Mouse (Mus musculus) kidney, adult 2 months (tissue): Measurements from ENCODE around the gene Dcdc2a.

Experiments
- CTCF ChIP-seq: fragments of 200-500 bp; conservative IDR thresholded peaks from 2 replicates; pipeline ENCODE4 v1.5.1; 2011; ENCODE audit warnings: low read depth, mild to moderate bottlenecking, control low read depth, low read length, moderate library complexity, mixed read lengths; ENCODE audit not compliant: insufficient read depth, insufficient read length
- POLR2A ChIP-seq: fragments of 200-500 bp; IDR thresholded peaks from one replicate; pipeline ENCODE4 v1.6.1; 2011; ENCODE audit warnings: low read depth, low read length, control low read depth

DNA sequence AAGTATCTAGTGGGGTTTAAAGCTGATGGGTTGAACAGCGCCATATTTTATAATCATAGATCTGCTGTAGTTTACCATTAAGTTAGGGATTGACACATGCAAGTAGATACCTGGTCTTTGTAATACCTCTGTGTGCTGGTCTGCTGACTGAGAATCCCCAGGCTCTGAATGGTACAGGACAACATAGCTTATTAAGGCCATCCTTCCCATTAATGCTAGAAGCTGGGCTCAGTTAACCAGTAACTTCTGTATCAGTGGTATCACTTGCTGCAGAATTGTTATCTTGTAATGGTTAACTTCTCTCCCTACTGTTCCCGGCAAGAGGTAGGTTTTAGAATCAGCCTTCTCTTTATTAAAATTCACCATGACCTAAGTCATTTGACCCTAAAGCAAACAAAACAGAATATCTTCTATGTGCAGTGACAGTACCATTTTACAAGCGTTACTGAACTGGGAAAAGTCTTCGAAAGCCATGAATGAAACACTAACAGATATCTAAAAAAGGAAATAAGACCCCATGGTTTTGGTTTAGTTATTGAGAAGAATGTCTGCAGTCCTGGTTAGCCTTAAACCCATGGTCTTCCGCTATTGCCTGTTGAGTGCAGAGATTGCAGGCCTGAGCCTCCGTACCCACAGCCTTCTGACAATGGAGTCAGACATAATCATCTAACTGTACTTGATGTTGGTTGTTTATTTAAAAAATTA is 29.2 kb upstream of the Dcdc2a start:
- no peak for TF ChIP-seq POLR2A
- no peak for TF ChIP-seq CTCF
